Mouse (Mus musculus) kidney, adult 2 months (tissue): ENCODE data around the gene Poldip3.

ENCODE experiments used
- CTCF ChIP-seq: fragments of 200-500 bp; conservative IDR thresholded peaks from 2 replicates; pipeline ENCODE4 v1.5.1; 2011; ENCODE audit warnings: low read depth, mild to moderate bottlenecking, control low read depth, low read length, moderate library complexity, mixed read lengths; ENCODE audit not compliant: insufficient read depth, insufficient read length
- POLR2A ChIP-seq: fragments of 200-500 bp; IDR thresholded peaks from one replicate; pipeline ENCODE4 v1.6.1; 2011; ENCODE audit warnings: low read depth, low read length, control low read depth

DNA sequence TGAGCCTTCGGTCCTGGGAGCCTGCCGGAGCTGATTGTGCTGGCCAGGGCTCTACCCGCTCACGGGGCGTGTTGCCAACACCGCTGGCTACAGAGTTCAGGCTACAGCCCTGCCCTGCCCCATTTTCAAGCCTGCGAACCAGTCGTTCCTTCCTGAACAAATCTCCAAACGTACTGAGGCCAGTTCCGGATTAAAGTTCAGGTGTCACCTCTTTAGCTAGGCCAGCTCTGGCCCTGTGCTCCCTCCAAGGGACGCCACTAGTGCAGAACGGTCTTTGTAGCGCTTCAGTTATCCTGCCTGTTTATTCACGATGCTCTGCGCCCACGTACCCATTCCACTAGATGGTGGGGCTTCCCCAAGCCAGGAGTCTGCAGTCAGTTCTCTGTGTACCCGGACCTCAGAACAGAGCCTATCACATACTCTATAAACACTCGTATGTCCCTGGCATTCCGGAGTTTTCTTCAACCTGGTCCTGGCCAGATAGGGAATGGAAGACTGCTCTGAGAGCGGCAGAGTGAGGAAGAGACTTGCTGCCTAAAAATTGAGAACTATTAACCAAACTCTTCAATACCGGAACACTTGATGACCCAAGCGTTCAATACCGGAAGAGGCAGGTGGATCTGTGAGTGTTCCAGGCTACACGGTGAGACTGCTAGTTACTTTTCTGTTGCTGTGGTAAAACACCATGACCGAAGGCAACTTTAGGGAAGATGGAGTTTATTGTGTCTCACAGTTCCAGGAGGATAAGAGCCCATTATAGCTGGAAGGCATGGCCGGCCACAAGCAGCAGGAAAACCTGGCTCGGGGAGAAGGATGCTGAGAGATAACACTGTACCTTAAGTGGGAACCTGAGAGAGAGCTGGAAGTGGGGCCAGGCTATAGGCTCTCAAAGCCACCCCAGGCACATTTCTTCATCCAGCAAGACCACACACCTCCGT is 23.6 kb upstream of the Poldip3 start, which contains the start of gene Cyb5r3:
- TF ChIP-seq CTCF (no peak), POLR2A (no peak)
